Mouse (Mus musculus) cerebellum, adult 11-12 months (tissue): ENCODE results near the gene Creb3l2.
"Not testable (repeated sequence)": the region's sequence is repeated elsewhere in the genome, so short reads cannot be mapped to it uniquely, and the experiment has no call there.

Source experiments
- DNase-seq: peaks from one replicate; pipeline ENCODE4 v3.0.0; 2022

The Creb3l2 gene

DNA sequence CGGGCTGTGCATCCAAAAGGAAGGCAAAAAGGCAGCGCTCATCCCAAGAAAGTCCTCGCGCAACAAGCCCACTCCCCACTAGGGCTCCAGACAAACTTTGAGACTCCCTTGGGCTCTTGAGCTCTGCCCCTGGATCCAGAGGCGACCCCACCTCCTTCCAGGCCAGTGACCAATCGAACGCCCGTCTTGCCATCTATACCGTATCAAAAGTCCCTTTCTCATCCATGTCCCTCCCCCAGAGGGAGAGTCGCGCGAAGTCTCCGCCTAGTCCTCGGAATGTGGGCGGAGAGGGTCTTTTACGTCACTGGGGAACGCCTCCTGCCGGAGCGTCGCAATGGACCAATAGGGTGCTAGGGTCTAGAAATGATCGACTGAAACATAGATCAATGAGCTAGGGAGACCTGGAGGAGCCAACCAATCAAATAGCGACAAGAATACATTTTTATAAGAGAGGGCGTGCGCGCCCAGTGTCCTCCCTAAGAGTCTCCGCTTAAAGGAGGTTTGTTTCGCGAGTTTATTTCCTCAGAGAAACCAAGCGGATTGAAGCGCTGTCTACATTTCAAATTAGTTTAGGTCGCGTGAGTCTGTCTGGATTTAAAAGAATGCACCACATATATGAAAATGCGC, at the start of gene Creb3l2:
Gene Creb3l2, minus strand, starts transcription at position 106 of the 627 bp plus-strand sequence.
- DNase-seq, result peak; percentile 98

GRCm38 (mm10) chr6:37486502-37486901, 44.6 kb upstream of the Creb3l2 start:
- DNase-seq, result no peak

DNA sequence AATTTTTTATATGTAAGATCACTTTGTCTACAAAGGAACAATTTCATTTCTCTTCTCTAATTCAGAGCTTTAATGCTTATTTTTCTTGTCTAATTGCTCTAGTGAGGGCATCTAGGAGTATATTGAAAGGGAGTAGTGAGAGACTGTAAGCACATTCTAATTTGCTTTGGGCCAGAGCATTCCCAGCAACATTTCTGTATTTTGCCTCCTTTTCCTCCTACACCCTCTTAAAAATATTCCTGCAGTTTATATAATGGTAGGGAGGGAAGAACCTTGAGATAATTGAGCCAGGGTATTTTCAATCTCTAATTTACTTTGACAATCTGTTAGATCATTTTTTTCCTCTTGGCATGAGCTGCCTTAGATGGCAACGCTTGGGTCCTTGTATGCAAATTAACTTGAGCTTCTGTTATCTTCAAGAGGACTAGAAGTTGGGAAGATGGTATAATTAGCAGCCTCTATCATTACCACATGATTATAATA, 42.7 kb upstream of the Creb3l2 start:
- DNase-seq, result no peak

- DNase-seq, result no peak
These were observed 41.3 kb upstream of the Creb3l2 start for GRCm38 (mm10) chr6:37483262-37483661.

GRCm38 (mm10) chr6:37481147-37481546, 39.2 kb upstream of the Creb3l2 start:
- DNase-seq, result no peak

DNA sequence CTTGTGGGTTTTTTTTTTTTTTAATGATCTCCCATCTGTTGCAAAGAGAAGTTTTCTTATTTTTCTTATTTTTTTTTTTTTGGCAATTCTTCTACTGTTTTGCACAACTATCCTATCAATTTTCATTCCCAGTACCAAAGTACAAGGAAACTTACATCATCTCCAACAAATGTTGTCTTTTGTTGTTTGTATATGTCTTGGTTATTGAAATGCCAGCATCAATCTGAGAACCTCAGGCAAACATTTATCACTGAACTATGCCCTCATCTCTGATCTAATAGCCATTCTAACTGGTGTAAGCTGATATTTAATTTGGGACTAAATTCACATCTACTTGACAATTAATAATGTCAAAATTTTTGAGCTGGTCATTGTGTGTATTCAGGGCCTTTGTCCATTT, 38.1 kb upstream of the Creb3l2 start:
- DNase-seq, result no peak

GRCm38 (mm10) chr6:37478481-37478880, 36.5 kb upstream of the Creb3l2 start:
- DNase-seq, result no peak

GRCm38 (mm10) chr6:37473674-37474342, 31.9 kb upstream of the Creb3l2 start:
- DNase-seq, result no peak

DNA sequence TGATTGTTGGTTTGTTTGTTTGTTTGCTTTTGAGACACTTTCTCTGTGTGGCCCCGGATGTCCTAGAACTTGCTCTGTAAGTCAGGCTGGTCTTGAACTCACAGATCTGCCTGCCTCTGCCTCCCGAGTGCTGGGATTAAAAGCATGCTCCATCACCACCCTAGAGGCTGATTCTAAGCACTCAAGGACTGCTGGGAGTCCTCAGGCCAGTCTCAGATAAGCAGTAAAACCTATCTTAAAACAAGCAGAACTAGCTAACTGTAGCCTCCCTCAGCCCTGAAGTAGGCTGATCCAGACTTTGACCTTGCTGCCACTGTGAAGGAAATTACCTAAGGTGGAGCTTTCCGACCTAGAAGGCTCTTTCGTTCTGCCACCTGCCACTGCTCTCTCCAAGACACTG, 28.3 kb upstream of the Creb3l2 start:
- DNase-seq, result no peak

DNA sequence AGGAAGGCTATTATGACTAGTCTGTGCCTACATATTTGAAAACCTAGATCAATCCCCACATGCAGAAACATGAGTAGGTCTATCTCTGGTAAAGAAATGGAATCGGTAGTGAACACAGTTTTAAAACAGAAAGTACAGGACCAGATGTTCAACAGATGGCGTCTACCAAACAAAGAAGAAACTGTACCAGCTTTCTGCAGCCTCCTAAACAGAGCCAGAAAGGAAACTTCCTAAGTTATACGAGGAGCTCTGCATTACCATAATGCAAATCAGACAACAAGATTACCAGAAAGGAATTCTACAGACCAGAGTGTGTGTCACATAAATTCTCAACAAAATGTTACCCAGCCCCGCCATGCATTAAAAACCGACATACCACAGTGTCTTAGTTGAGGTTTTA, 23.9 kb upstream of the Creb3l2 start:
- DNase-seq, result no peak

DNA sequence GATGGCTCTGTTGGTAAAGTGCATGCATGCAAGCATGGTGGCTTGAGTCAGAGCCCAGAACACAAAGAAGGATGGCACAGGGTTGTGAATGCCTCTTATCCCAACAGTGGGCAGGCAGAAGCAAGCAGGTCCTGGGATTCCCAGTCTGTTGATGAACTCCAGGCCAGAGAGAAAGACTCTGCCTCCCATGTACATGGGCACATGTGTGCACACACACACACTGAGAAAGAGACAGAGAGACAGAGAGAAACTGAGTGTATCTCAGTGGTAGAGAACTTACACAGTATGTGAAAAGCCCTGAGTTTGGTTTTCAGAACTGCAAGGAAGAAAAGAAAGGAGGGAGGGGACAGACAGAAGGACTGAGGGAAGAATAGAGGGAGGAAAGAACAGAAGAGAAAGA, 23.4 kb upstream of the Creb3l2 start:
- DNase-seq, result no peak

DNA sequence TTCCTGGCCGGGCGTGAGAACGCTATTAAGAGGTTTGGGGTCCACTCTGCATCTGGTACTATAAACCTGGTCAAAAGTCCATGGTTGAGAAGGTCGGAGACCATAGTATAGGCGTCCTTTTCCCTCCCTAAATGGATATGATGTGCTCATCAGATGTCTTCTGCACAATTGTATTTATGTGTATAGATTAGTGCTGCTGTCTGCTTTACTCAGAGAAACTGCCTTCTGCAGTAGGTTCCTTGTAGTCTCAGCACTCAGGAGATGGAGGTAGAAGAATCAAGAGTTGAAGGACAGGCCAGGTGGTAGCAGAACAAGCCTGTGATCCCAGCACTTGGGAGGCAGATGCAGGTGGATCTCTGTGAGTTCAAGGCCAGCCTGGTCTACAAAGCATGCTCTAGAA, 22.6 kb upstream of the Creb3l2 start:
- DNase-seq, result no peak

DNA sequence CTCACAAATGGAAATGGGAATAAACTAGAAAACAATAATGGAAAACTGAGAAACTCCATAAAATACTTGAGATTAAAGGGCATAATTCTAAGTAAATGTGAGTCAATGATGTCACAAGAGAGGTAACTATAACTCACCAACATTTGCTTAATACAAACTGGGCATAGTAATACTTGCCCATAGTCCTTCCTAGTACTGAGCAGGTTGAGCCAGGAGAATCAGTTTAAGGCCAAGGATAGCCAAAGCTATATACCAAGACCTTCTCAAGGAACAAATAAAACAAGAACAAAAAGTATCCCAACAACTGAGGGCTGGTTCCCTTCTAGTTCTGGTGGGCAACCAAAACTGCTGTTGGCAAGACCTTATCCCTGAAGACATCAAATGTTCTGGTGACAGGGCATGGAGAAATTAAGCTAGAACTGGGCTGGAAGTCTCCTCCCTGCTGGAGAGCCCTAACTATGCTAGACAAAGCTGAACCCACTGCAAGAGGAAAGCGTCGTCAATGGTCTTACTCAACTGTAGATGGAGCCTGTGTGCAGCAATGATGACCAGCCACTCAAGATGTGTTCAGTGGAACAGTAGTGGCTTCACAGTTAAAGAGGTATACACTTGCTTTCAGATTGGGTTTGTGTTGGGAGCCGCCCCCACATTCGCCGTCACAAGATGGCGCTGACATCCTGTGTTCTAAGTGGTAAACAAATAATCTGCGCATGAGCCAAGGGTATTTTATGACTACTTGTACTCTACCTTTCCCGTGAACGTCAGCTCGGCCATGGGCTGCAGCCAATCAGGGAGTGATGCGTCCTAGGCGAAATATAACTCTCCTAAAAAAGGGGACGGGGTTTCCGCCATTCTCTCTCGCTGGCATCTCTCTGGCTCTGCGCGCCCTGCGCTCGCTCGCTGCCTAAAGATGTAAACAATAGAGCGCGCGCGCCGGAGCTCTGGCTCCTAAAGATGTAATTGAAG, 21.9 kb upstream of the Creb3l2 start:
- peak; percentile 75 for DNase-seq

GRCm38 (mm10) chr6:37460681-37461080, 18.7 kb upstream of the Creb3l2 start:
- no peak for DNase-seq

GRCm38 (mm10) chr6:37459656-37460055, 17.7 kb upstream of the Creb3l2 start:
- DNase-seq, result not testable (repeated sequence)

- no peak for DNase-seq
These were observed 16.2 kb upstream of the Creb3l2 start for GRCm38 (mm10) chr6:37457990-37458655.

DNA sequence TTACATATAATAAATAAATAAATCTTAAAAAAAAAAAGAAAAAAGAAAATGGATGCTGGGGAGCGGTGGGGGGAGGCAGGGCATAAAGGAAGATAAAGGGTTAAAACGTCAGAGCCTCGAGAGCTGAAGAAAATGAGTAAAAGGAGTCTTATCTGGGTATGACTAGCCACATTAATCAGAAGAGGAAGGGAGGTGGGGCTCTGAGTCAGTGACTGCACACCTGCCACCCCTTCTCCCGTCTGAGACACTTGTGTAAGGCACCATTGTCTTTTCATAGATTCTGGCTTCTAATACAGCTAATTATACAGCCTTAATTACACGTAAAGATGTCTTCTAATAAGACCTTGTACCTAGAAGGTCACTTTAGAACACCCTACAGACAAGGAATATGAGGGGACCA, 13.6 kb upstream of the Creb3l2 start:
- DNase-seq, result no peak

DNA sequence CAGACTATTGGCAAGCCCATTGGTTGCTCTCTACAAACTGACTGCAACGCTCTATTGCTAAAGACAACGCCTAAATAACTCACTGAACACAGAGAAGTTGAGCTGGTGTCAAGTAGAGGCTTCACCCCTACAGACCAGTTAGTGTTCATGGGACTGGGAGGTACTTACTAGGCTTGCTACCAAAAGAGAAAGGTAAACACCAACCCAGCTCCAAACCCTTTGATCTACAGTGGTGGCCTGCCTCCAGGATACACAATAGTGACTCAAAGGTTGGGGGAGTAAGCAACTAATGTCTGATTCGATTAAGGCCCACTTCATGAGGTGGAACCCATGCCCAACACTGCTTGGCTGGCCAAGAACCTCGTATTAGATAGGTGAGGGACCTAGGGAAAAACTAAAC, 11.1 kb upstream of the Creb3l2 start:
- no peak for DNase-seq

DNA sequence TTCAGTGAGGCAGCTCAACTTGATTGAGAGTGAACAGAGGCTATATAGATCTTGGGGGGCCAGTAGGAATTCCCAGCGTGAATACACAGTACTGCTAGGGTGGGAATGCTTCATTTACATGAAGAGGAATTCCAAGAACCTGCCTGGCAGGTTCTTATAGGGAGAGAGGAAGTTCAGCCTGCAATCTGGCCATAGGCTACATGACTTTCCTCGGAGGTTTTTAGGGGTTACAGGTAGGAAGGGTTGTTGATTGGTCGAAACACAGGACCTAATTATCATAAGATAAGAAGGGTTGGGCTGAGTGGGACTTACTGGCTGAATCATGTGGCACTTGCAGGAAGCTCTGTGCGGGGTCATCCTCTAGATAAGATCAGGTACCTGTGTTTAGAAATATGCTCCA, 9.7 kb upstream of the Creb3l2 start:
- no peak for DNase-seq

DNA sequence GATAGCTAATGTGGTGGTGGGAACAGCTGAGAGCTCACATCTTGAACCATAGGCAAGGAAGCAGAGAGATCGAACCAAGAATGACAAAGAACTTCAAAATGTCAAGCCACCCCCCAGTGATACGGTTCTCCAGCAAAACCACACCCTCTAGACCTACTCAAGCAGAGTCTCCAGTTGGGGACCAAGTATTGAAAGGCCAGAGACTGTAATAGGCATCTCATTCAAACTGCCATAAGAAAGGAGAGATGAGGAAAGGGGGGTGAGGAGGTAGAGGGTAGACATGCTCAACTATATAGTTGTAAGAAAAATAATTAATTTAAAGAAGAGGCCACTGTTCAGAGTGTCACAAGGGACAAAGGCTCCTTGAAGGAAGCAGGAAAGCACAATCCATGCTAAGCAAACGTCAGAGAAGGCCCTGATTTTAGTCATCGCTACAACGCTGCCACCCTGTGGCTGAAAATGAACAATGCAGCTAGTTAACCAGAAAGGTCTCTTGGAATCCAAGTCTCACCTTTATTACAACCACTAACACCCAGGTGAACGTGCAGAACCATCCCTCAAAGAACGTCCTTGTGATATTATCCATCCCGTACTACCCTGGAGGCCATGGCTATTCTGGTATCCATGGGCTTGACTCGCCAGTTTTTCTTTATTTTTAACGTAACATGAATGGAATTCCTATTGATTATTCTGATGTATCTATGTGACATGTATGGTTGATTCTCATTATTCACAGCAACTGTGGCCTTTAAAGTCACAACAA, 5.9 kb upstream of the Creb3l2 start:
- DNase-seq, result peak; percentile 46

- DNase-seq, result peak; percentile 29
These were observed 835 bp upstream of the Creb3l2 start for GRCm38 (mm10) chr6:37442781-37443180.
